Mouse (Mus musculus): ENCODE measurements around the gene Btg3. TPM values are rescaled to one million over a fixed set of nuclear protein-coding genes. Genes with fewer than 3 reads are reported as not detected.

The Btg3 gene
- total RNA-seq, 1 experiment from 2014 or later, result 31.2 TPM

GRCm38 (mm10) chr16:78307476-78308192 lies 69.4 kb downstream of the Btg3 start:
- no peak for ATAC-seq (replicated peaks; ENCODE audit: insufficient number of reproducible peaks, low FRiP score, low TSS enrichment, poor library complexity, severe bottlenecking)

- no peak for ATAC-seq (replicated peaks; ENCODE audit: insufficient number of reproducible peaks, low FRiP score, low TSS enrichment, poor library complexity, severe bottlenecking)
Measured at GRCm38 (mm10) chr16:78306606-78307005, 70.4 kb downstream of the Btg3 start.

GRCm38 (mm10) chr16:78305606-78306100 lies 71.3 kb downstream of the Btg3 start:
- no peak for ATAC-seq (replicated peaks; ENCODE audit: insufficient number of reproducible peaks, low FRiP score, low TSS enrichment, poor library complexity, severe bottlenecking)

GRCm38 (mm10) chr16:78302678-78303050 lies 74.3 kb downstream of the Btg3 start:
- ATAC-seq (replicated peaks; ENCODE audit: insufficient number of reproducible peaks, low FRiP score, low TSS enrichment, poor library complexity, severe bottlenecking), result no peak

GRCm38 (mm10) chr16:78301831-78302677 lies 74.9 kb downstream of the Btg3 start:
- no peak for ATAC-seq (replicated peaks; ENCODE audit: insufficient number of reproducible peaks, low FRiP score, low TSS enrichment, poor library complexity, severe bottlenecking)

- ATAC-seq (replicated peaks; ENCODE audit: insufficient number of reproducible peaks, low FRiP score, low TSS enrichment, poor library complexity, severe bottlenecking), result 0 out of 2 replicates have a peak, but pooled peaks have one; percentile 32
Measured at GRCm38 (mm10) chr16:78301183-78301830, 75.7 kb downstream of the Btg3 start, which contains the start of gene Cxadr. Gene Cxadr (plus strand): TSS chr16:78301489.

- ATAC-seq (replicated peaks; ENCODE audit: insufficient number of reproducible peaks, low FRiP score, low TSS enrichment, poor library complexity, severe bottlenecking), result no peak
Measured at GRCm38 (mm10) chr16:78296114-78296513, 80.9 kb downstream of the Btg3 start.

- no peak for ATAC-seq (replicated peaks; ENCODE audit: insufficient number of reproducible peaks, low FRiP score, low TSS enrichment, poor library complexity, severe bottlenecking)
Measured at GRCm38 (mm10) chr16:78295601-78296000, 81.4 kb downstream of the Btg3 start.

GRCm38 (mm10) chr16:78294606-78295275 lies 82.3 kb downstream of the Btg3 start:
- no peak for ATAC-seq (replicated peaks; ENCODE audit: insufficient number of reproducible peaks, low FRiP score, low TSS enrichment, poor library complexity, severe bottlenecking)

GRCm38 (mm10) chr16:78294051-78294450 lies 82.9 kb downstream of the Btg3 start:
- ATAC-seq (replicated peaks; ENCODE audit: insufficient number of reproducible peaks, low FRiP score, low TSS enrichment, poor library complexity, severe bottlenecking), result no peak

- ATAC-seq (replicated peaks; ENCODE audit: insufficient number of reproducible peaks, low FRiP score, low TSS enrichment, poor library complexity, severe bottlenecking), result no peak
Measured at GRCm38 (mm10) chr16:78283231-78283630, 93.8 kb downstream of the Btg3 start.

Other genes starting within 250 kb of the Btg3 start
- gene Cxadr, start 75.7 kb downstream of the Btg3 start, total RNA-seq (2017), result under 0.01 to 0.85 TPM (median 0.19 TPM) in 3 replicates
- 44.1 to 55.3 TPM (median 51.0 TPM) in 3 replicates for gene D16Ertd472e, start 199.5 kb upstream of the Btg3 start, total RNA-seq (2017)

Data from monocyte, adult 5-6 weeks (primary cell).